ENCODE assay signal across 17 mouse cellular contexts in the genomic region with DNA sequence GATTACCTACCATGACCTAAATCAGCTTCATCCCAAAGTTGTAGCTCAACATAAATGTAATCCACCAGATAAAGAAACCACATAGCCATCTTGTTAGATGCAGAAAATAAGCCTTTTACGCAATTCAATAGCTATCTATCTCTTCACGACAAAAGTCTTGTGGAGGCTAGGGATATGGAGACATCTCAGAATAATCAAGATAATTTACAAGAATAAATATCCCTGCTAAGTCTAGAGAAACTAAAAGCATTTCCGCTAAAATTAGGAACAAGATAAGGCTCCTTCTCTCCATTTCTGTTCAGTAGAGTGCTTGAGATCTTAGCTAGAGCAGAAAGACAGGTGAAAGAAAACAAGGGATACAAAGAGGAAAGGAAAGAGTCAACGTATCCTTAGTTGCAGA. TPM values are rescaled to one million over a fixed set of nuclear protein-coding genes. Genes with fewer than 3 reads are reported as not detected.
DNase-seq lines count a peak whose midpoint lies in the region; TF ChIP-seq lines count a peak whose summit lies in the region.
"Had no signal": no experiment of that assay in that cellular context is flagged by ENCODE, and none has a peak within 500 bp of the region (broad histone marks: within the 10 kb centered on the region; RNA-seq: fewer than 3 reads in every experiment).

No protein-coding gene starts in this region.

- no peak overlapping the region for H3K9ac ChIP-seq in MEL (ENCODE audit: control insufficient read depth, low read depth, low read length, poor library complexity, severe bottlenecking)

- TF ChIP-seq EP300 in MEL (IDR thresholded peaks at IDR 0.05; ENCODE audit: low read depth in 1 of 2, low read length in 2 of 2), result peak; percentile 76 to 77

- peaks cover 7 to 19% of the 10 kb centered on the region in 2 experiments for H3K4me1 ChIP-seq in MEL (ENCODE audit: control insufficient read depth in 1 of 2, insufficient read depth in 2 of 2, low read length in 2 of 2)

- H3K27ac ChIP-seq in MEL (ENCODE audit: control insufficient read depth, low read depth, low read length), result no peak overlapping the region
- H3K27ac ChIP-seq in layer of hippocampus, adult 2 months, result no peak overlapping the region

- peaks cover 0 to 20% of the 10 kb centered on the region in 2 experiments; a peak in 2 of 4 replicates for H3K36me3 ChIP-seq in MEL (ENCODE audit: control insufficient read depth in 1 of 2, insufficient read depth in 2 of 2, low read length in 2 of 2)
- H3K36me3 ChIP-seq: G1E had no signal

- TF ChIP-seq RAD21 in MEL (IDR thresholded peaks at IDR 0.05; ENCODE audit: low read depth, low read length), result no peak

- peak; percentile 45 for DNase-seq in MEL (ENCODE audit: low read depth, low spot score)
- no peak for DNase-seq in layer of hippocampus, adult 2 months (ENCODE audit: low spot score in 2 of 2)
- DNase-seq: adrenal gland, adult 2 months; adrenal gland, adult 8-10 months; adrenal gland, postnatal 10 days; adrenal gland, postnatal 14 days; adrenal gland, postnatal 25 days; adrenal gland, postnatal 36 days; B cell, adult 2 months; cerebellum, adult 11 months; cerebellum, adult 11-12 months; cerebellum, adult 18-20 months; cerebellum, adult 2 months; cerebellum, adult 8-10 months had no signal

- TF ChIP-seq CTCF in MEL (IDR thresholded peaks at IDR 0.05 in 2 of 3, conservative IDR thresholded peaks at IDR 0.05 in 1 of 3; ENCODE audit: control insufficient read depth in 1 of 3, insufficient read depth in 1 of 3, low read depth in 2 of 3, low read length in 3 of 3, poor library complexity in 1 of 3, severe bottlenecking in 1 of 3), result no peak
- TF ChIP-seq CTCF in layer of hippocampus, adult 2 months (conservative IDR thresholded peaks at IDR 0.05), result no peak

- TF ChIP-seq POLR2A in MEL (IDR thresholded peaks at IDR 0.05; ENCODE audit: control insufficient read depth in 1 of 2, insufficient read depth in 1 of 2, low read depth in 1 of 2, low read length in 2 of 2, poor library complexity in 1 of 2), result no peak

- no peak overlapping the region for H3K4me3 ChIP-seq in MEL (ENCODE audit: control insufficient read depth in 1 of 2, insufficient read depth in 1 of 2, low read depth in 2 of 2, low read length in 2 of 2)
- no peak overlapping the region for H3K4me3 ChIP-seq in layer of hippocampus, adult 2 months

- H3K27me3 ChIP-seq in MEL (ENCODE audit: control insufficient read depth in 1 of 2, insufficient read depth in 2 of 2, low read length in 2 of 2), result no peaks in the 10 kb centered on the region
- H3K27me3 ChIP-seq: CH12.LX, Patski had no signal

- H3K9me3 ChIP-seq in MEL (replicated peaks; ENCODE audit: insufficient read depth, low read length), result no peaks in the 10 kb centered on the region
- H3K9me3 ChIP-seq: G1E had no signal

- no peaks in the 10 kb centered on the region; the same call in 1 of the 2 replicates for H3K79me2 ChIP-seq in MEL (ENCODE audit: control insufficient read depth, insufficient read depth, low read length, poor library complexity)

TF ChIP-seq in MEL, 35 proteins besides CTCF, POLR2A, EP300 and RAD21:
- TF ChIP-seq ETS1 (IDR thresholded peaks at IDR 0.05; ENCODE audit: low read depth, low read length) (peak; percentile 65), TCF12 (IDR thresholded peaks at IDR 0.05; ENCODE audit: low read depth, low read length) (peak; percentile 77), TBP (IDR thresholded peaks at IDR 0.05; ENCODE audit: low read depth, low read length) (no peak), MEF2A (IDR thresholded peaks at IDR 0.05; ENCODE audit: extremely low read depth, insufficient replicate concordance, low read depth, low read length, poor library complexity, severe bottlenecking) (0 out of 2 replicates have a peak, but pooled peaks have one; percentile 51), SIN3A (IDR thresholded peaks at IDR 0.05; ENCODE audit: low read length) (no peak), GATA1 (IDR thresholded peaks at IDR 0.05; ENCODE audit: low read depth, low read length) (peak; percentile 81), RCOR1 (IDR thresholded peaks at IDR 0.05; ENCODE audit: low read depth, low read length) (0 out of 2 replicates have a peak, but pooled peaks have one; percentile 39)

RNA-seq across cellular contexts. Expression of gene Nim1k, which starts 8.8 kb away (rescaled TPM):
- total RNA-seq in MEL (2012; rRNA removed), result not detected in 2 replicates
- polyA plus RNA-seq in MEL (2012; ENCODE audit: insufficient read depth in 1 of 2, insufficient read length in 2 of 2, low read depth in 1 of 2, low replicate concordance in 2 of 2, missing spikeins in 1 of 2), result under 1 TPM in 1 of 2 experiments, not detected in 1; 0.03 TPM
- total RNA-seq in layer of hippocampus, adult 2 months (2021), result 10 to 100 TPM; 13.1 to 14.0 TPM

RNA-seq across cellular contexts. Expression of gene Zfp131, which starts 43.8 kb away (rescaled TPM):
- total RNA-seq in MEL (2012; rRNA removed), result 40.3 and 45.6 TPM in 2 replicates
- 100 to 1,000 TPM; 152 to 250 TPM for polyA plus RNA-seq in MEL (2012; ENCODE audit: insufficient read depth in 1 of 2, insufficient read length in 2 of 2, low read depth in 1 of 2, low replicate concordance in 2 of 2, missing spikeins in 1 of 2)
- total RNA-seq in layer of hippocampus, adult 2 months (2021), result 10 to 100 TPM; 40.4 to 43.2 TPM

RNA-seq across cellular contexts. Expression of gene Hmgcs1, which starts 56.8 kb away (rescaled TPM):
- 13.6 and 16.4 TPM in 2 replicates for total RNA-seq in MEL (2012; rRNA removed)
- 10 to 100 TPM in 1 of 2 experiments, not detected in 1; 19.3 TPM for polyA plus RNA-seq in MEL (2012; ENCODE audit: insufficient read depth in 1 of 2, insufficient read length in 2 of 2, low read depth in 1 of 2, low replicate concordance in 2 of 2, missing spikeins in 1 of 2)
- total RNA-seq in layer of hippocampus, adult 2 months (2021), result 100 to 1,000 TPM; 192 to 193 TPM

Comparison
In these comparisons a context has a peak if more than half of its experiments do, and no peak if none do; other contexts are left out.
1. RNA of gene Nim1k, which starts 8.8 kb away (total RNA-seq): 13.1 to 14.0 TPM in layer of hippocampus, adult 2 months; not detected in MEL; every median in the first group is over 10 times any median in the second.
2. RNA of gene Hmgcs1, which starts 56.8 kb away (total RNA-seq): 192 to 193 TPM in layer of hippocampus, adult 2 months; 13.6 to 16.4 TPM in MEL; every median in the first group is over 10 times any median in the second.